Mouse (Mus musculus) embryonic facial prominence, embryonic 10.5 days (tissue): ENCODE measurements at regions not wholly inside any gene's neighbourhood (a gene's known extent, or its start where the extent isn't known, plus 50 kb on each side); places are given as distances from the start of the nearest gene placed in this dataset.

Source experiments
- DNase-seq: peaks from one replicate; pipeline ENCODE4 v3.0.0-alpha.2; 2017; ENCODE audit warnings: low spot score
- H3K27ac ChIP-seq: fragments of 300-500 bp; sonication (generic); replicated peaks from 2 replicates; pipeline ENCODE4 v1.5.1; 2016; ENCODE audit warnings: mild to moderate bottlenecking
- H3K27me3 ChIP-seq: fragments of 300-500 bp; sonication (generic); replicated peaks from 2 replicates; pipeline ENCODE4 v1.6.1; 2016; ENCODE audit warnings: low read depth, mild to moderate bottlenecking; ENCODE audit not compliant: poor library complexity, severe bottlenecking
- H3K36me3 ChIP-seq: fragments of 300-500 bp; sonication (generic); replicated peaks from 2 replicates; pipeline ENCODE4 v1.6.1; 2016; ENCODE audit warnings: mild to moderate bottlenecking, moderate library complexity
- H3K4me1 ChIP-seq: fragments of 300-500 bp; sonication (generic); 2 replicates; pipeline ENCODE4 v1.6.1; 2016
- H3K4me3 ChIP-seq: fragments of 300-500 bp; sonication (generic); 2 replicates; pipeline ENCODE4 v1.5.1; 2016; ENCODE audit warnings: mild to moderate bottlenecking, moderate library complexity
- H3K9me3 ChIP-seq: fragments of 300-500 bp; sonication (generic); 2 replicates; pipeline ENCODE4 v1.6.1; 2016; ENCODE audit warnings: mild to moderate bottlenecking
- WGBS: fragments of 180-500 bp; shearing (Covaris S2); methylation state at CpG from one replicate; pipeline ENCODE4 v1.1.7; 2016; 5-methylcytosine and 5-hydroxymethylcytosine counted together

DNA sequence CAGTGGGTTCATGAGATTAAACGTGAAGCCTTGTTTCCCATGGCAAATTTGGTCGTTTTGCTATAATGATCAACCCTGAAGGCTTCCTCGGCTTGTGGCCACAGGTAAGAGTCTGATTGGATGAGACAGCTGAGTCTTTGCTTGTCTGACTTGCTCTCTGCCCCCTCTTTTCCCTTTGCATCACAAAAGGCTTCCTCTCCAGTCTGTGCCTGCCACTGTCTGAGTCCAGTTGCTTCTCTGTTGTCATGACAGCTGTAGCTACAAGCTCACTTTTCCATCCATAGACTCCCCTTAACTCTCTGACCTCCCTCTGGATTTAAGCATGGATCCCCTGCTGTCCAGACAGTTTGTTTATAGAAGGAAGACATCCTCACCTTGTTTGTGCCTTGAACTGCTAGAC is 314.9 kb upstream of the Lcorl start:
- Histone ChIP-seq H3K4me3 (no peak overlapping the region), H3K36me3 (no peaks in the 10 kb centered on the region), H3K4me1 (no peaks in the 10 kb centered on the region; the same call in 1 of the 2 replicates), H3K9me3 (no peaks in the 10 kb centered on the region), H3K27me3 (no peaks in the 10 kb centered on the region), H3K27ac (no peak overlapping the region)
- 33% methylated on average over 3 of the region's 3 CpGs for WGBS
- no peak for DNase-seq

DNA sequence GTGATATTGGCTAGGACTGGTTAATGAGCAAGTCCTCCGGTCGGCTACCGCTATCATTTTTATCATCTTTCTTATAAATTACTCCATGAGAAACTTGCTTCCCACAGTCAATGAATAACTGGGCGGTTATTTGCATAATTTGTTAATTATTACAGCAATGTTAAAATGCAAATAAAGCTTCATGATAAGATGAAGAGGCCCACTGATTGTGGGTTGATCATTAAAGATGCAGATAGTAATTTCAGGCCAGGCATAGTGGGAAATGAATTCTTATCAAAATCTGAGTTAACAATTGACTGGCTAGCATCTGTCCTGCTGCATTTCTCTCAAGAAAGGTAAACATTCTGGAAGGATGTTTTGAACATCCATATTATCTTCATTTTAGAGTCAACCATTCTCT is 303.4 kb upstream of the Lcorl start:
- Histone ChIP-seq H3K27ac (no peak overlapping the region), H3K36me3 (no peaks in the 10 kb centered on the region), H3K9me3 (no peaks in the 10 kb centered on the region), H3K4me3 (no peak overlapping the region), H3K27me3 (no peaks in the 10 kb centered on the region), H3K4me1 (no peaks in the 10 kb centered on the region)
- DNase-seq = no peak
- WGBS = 92% methylated on average over 4 of the region's 4 CpGs

DNA sequence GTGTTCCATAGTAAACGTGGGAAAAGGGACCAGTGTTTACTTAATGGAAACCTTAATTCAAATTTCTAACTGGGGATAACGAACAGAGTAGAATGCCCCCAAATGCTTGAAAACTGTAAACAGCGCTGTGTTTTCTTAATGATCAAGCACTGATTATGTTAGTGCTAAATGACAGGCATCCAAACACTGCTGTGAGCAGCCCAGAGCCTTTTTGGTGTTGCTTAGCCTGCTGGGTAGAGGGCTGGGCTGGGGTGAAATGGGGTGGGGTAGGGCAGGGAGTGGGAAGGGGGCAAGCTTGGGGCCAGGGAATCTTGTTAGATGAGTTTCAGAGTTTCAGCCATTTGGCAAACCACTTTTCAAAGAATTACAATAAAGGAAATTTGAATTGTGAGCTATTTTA is 294.6 kb upstream of the Lcorl start:
- H3K9me3 ChIP-seq = no peaks in the 10 kb centered on the region
- H3K4me3 ChIP-seq = no peak overlapping the region
- WGBS = 46% methylated on average over 3 of the region's 3 CpGs
- no peak overlapping the region for H3K27ac ChIP-seq
- no peak for DNase-seq
- no peaks in the 10 kb centered on the region for H3K27me3 ChIP-seq
- no peaks in the 10 kb centered on the region for H3K36me3 ChIP-seq
- peaks cover 24% of the 10 kb centered on the region for H3K4me1 ChIP-seq

- DNase-seq = peak; percentile 22
- Histone ChIP-seq H3K27ac (no peak overlapping the region), H3K27me3 (no peaks in the 10 kb centered on the region), H3K4me1 (peaks cover 24% of the 10 kb centered on the region), H3K36me3 (no peaks in the 10 kb centered on the region), H3K4me3 (no peak overlapping the region), H3K9me3 (no peaks in the 10 kb centered on the region)
- 22% methylated on average over 6 of the region's 6 CpGs for WGBS
Measured at GRCm38 (mm10) chr5:46150825-46151224, 293.4 kb upstream of the Lcorl start.

GRCm38 (mm10) chr5:46149851-46150615 is 292.6 kb upstream of the Lcorl start:
- DNase-seq = no peak
- H3K9me3 ChIP-seq = no peaks in the 10 kb centered on the region
- peaks cover 24% of the 10 kb centered on the region for H3K4me1 ChIP-seq
- no peaks in the 10 kb centered on the region for H3K27me3 ChIP-seq
- 43% methylated on average over 6 of the region's 6 CpGs for WGBS
- no peak overlapping the region for H3K27ac ChIP-seq
- no peaks in the 10 kb centered on the region for H3K36me3 ChIP-seq
- no peak overlapping the region for H3K4me3 ChIP-seq

DNA sequence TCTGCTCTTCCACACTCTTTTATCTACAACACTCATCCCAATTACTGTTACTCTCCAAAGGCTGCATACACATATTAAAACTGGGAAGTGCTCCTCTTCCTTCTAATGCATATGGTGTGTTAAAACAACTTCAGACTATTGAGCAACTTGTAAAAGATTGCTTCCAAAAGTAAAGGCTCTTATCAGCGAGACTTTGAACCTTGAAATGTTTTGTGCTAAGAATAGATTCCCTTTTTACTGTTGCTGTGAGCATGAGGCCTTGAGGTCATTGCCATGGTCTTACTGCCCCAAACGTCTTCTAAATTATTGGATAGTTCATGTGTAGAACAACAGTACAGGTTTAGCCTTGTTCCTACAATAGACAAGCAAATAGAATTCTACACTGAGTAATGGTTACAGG is 281.6 kb upstream of the Lcorl start:
- Histone ChIP-seq H3K27ac (no peak overlapping the region), H3K4me3 (no peak overlapping the region), H3K4me1 (no peaks in the 10 kb centered on the region), H3K36me3 (no peaks in the 10 kb centered on the region), H3K9me3 (no peaks in the 10 kb centered on the region), H3K27me3 (no peaks in the 10 kb centered on the region)
- DNase-seq = no peak
- WGBS = 82% methylated on average over 2 of the region's 2 CpGs

- DNase-seq = no peak
- no peaks in the 10 kb centered on the region for H3K4me1 ChIP-seq
- H3K9me3 ChIP-seq = no peaks in the 10 kb centered on the region
- no peak overlapping the region for H3K4me3 ChIP-seq
- no peaks in the 10 kb centered on the region for H3K27me3 ChIP-seq
- WGBS = 70% methylated on average over 3 of the region's 3 CpGs
- H3K36me3 ChIP-seq = no peaks in the 10 kb centered on the region
- no peak overlapping the region for H3K27ac ChIP-seq
Measured at GRCm38 (mm10) chr5:46137695-46138094, 280.3 kb upstream of the Lcorl start.

- Histone ChIP-seq H3K9me3 (no peaks in the 10 kb centered on the region), H3K27me3 (no peaks in the 10 kb centered on the region), H3K4me1 (no peaks in the 10 kb centered on the region), H3K36me3 (no peaks in the 10 kb centered on the region), H3K4me3 (no peak overlapping the region), H3K27ac (no peak overlapping the region)
- 76% methylated on average over 4 of the region's 4 CpGs for WGBS
- no peak for DNase-seq
Measured at GRCm38 (mm10) chr5:46108020-46108419, 250.6 kb upstream of the Lcorl start.

- Histone ChIP-seq H3K27me3 (no peaks in the 10 kb centered on the region), H3K4me1 (no peaks in the 10 kb centered on the region), H3K27ac (no peak overlapping the region), H3K36me3 (no peaks in the 10 kb centered on the region), H3K9me3 (no peaks in the 10 kb centered on the region), H3K4me3 (no peak overlapping the region)
- WGBS = 81% methylated on average over 4 of the region's 4 CpGs
- no peak for DNase-seq
Measured at GRCm38 (mm10) chr5:46103350-46103749, 245.9 kb upstream of the Lcorl start.

DNA sequence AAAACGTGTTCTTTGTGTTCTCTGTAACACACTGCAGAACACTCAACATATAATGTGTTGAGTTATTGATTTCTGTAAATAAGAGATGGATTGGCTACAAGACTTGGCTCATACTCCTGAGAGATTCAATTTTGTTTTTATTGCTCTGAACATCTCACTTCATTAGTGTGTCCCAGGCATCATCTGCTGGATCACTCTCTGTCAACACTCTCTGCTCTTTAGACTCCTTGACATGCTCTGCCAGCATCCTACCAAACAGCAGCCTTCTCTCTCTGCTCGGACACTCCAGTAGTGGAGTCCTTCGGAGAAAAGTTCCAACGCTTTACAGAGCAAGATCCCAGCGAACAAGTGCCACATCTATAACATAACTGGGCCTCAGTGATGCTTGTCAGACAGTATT is 235.1 kb upstream of the Lcorl start:
- no peak for DNase-seq
- Histone ChIP-seq H3K36me3 (no peaks in the 10 kb centered on the region), H3K27me3 (no peaks in the 10 kb centered on the region), H3K4me3 (no peak overlapping the region), H3K4me1 (no peaks in the 10 kb centered on the region), H3K9me3 (no peaks in the 10 kb centered on the region), H3K27ac (no peak overlapping the region)
- 87% methylated on average over 5 of the region's 5 CpGs for WGBS

DNA sequence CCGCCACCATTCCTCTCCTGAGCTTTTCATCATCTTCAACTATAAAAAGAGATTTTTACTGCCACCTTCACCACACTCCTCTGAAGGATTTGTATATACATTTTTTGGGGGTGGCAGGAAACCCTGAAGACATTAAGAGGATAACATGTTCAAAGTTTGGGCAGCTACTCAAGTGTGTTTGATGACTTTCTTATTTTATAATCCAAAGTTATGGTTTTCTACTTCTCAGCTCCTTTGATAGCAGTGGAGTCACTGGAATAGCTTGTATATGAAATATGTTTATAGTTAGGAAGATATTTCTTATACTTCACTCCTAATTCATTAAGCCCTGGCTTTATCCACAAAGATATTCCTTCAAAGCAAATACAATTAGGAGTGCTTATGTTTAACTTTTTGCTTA is 229.5 kb upstream of the Lcorl start:
- Histone ChIP-seq H3K4me3 (no peak overlapping the region), H3K4me1 (no peaks in the 10 kb centered on the region), H3K36me3 (no peaks in the 10 kb centered on the region), H3K27me3 (no peaks in the 10 kb centered on the region), H3K27ac (no peak overlapping the region), H3K9me3 (no peaks in the 10 kb centered on the region)
- WGBS = 89% methylated on average over 1 of the region's 1 CpGs
- no peak for DNase-seq

DNA sequence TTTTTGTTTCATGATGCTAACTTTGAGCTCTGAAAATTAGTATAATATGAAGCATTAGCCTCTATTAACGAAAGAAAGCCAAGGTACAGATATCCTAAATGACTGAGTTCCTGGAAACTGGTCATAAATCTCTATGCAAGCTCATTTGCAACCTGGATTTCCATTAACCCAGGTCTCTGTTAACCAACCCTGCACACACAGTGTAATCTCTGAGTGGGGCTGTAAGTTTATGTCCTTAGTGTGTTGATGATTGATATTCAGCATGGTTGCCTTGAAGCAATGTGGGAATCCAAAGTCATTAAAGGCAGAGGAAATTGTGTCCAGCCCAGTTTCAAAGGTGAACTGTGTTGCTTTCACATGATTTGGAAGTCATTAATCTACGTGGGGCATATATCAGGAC is 225.9 kb upstream of the Lcorl start:
- H3K36me3 ChIP-seq = no peaks in the 10 kb centered on the region
- H3K4me1 ChIP-seq = no peaks in the 10 kb centered on the region
- DNase-seq = no peak
- H3K4me3 ChIP-seq = no peak overlapping the region
- no peaks in the 10 kb centered on the region for H3K27me3 ChIP-seq
- 85% methylated on average over 2 of the region's 2 CpGs for WGBS
- no peaks in the 10 kb centered on the region for H3K9me3 ChIP-seq
- H3K27ac ChIP-seq = no peak overlapping the region

- Histone ChIP-seq H3K27ac (no peak overlapping the region), H3K27me3 (no peaks in the 10 kb centered on the region), H3K9me3 (no peaks in the 10 kb centered on the region), H3K36me3 (no peaks in the 10 kb centered on the region), H3K4me1 (no peaks in the 10 kb centered on the region), H3K4me3 (no peak overlapping the region)
- no peak for DNase-seq
- WGBS = 98% methylated on average over 1 of the region's 1 CpGs
Measured at GRCm38 (mm10) chr5:46073744-46074143, 216.3 kb upstream of the Lcorl start.
